Mouse (Mus musculus): Measurements from ENCODE around the gene Tigd4.
"Not testable (repeated sequence)": the region's sequence is repeated elsewhere in the genome, so short reads cannot be mapped to it uniquely, and the experiment has no call there.

The Tigd4 gene

DNA sequence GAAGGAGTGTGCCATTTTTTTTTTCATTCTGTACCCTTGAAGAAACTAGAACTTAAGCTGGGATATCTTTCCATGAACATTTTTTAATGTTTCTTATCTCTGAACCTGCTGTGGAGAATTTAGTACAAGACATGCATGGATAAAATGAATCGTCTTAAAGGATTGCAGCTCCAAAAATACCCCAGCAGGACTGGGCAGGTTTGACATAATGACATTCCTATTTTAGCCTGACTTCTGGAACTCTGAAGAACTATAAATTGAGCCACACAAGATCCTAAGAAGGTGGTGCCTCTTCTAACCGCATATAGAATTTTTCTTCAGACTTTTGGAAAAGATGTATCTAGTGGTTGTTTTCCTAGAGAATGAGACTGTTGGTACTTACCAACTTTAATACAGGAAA lies at the start of gene Tigd4:
Tigd4 (plus strand) TSS at position 301 of the 400 bp plus-strand sequence.
- no peak for DNase-seq

DNA sequence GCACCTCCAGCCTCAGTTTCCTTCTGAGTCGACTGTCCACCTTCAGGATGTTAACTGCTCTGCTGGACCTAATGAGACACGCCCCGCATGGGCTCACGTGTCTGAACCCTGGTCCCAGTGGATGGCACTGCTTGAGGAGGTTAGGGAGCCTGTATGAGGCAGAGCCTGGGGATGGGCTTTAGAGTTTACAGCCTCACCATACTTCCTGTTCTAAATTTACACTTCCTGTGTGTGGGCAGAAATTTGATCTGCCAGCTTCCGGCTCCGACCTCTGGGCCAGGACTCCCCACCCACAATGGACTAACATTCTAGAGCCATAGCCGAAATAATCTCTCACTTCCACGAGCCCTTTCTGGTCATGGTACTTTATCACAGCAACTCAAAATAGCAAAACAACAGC lies 46.2 kb upstream of the Tigd4 start:
- no peak for DNase-seq

DNA sequence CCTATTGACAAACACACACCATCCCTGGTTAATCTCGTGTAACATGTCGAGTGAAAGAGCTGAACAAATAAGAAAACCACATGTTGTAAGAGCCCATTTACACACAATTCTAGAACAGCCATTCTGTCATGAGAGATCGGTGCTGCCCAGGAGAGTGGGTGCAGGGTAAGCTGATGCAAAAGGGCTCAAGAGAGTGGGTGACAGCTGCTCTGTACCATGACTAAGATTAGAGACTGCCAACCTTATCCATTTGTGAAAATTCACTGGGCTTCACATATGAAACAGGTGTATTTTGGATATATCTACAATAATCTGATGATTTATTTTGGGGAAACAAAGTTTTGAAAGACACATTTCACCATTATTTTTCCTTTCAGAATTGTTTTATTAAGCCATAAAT lies 37.6 kb upstream of the Tigd4 start:
- DNase-seq = no peak

DNA sequence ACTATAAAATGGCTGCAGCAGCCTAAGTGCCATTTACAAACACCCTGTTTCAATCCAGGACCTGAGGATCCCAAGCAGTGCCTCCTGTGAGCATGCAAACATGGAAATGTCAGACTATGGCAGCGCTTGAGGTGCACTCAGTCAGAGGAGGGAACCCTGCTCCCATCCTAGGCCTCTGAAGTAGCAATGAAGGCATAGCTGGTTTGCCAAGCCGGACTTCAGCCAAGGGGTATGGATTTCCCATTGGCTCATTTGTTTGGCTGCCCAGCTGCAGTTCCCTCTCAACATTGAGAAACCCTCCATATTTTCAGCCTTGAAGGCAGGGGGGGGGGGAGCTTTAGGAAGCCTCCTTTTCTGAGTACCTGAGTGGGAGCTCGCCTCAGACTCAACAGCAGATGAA lies 35.1 kb upstream of the Tigd4 start:
- peak in 1 of 2 experiments; percentile 14 for DNase-seq

DNA sequence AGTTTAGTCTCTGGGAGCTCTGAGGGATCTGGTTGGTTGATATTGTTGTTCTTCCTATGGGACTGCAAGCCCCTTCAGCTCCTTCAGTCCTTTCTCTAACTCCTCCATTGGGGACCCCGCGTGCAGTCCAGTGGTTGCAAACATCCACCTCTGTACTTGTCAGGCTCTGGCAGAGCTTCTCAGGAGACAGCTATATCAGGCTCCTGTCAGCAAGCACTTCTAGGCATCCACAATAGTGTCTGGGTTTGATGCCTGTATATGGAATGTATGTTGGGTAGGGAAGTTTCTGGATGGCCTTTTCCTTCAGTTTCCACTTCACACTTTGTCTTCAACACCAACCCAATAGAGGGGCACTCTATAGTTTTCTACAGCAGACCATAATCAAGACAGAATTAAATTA lies 30.5 kb upstream of the Tigd4 start:
- DNase-seq = not testable (repeated sequence)

DNA sequence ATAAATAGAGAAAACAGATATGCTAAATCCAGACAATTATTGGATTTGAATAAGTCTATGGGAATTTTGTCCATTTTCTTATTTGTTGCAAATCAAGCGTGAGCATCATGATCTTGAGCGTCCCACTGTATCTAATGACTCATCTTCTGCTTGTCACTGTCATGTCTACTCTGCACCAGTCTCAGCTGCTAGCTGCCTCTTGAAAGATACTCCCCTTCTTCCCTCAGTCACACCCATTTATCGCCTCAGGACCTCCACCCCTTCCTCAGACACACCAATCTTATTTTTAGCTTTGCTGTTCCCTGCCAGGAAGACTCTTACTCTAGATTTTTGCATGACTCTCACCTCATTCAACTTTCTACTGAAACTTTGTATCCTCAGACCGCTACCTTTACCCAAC lies 30.0 kb upstream of the Tigd4 start:
- no peak for DNase-seq

DNA sequence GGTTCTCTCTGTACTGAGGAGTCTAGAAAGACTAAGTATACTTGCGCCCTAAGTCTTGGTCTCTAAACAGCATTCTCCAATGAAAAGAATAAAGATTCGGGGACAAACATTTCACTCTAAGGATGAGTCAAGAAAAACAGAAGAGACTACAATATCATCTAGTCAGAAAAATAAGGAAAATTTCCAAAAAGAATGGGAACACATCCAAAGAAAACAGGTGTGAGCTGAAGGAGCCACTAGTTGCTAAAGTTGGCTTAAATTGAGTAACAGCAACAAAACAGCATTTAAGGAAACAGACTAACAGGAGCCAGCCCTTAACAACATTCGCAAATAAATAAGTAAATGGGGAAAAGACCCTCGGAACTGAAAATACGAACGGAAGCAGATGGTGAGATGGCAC lies 24.8 kb upstream of the Tigd4 start:
- no peak for DNase-seq

DNA sequence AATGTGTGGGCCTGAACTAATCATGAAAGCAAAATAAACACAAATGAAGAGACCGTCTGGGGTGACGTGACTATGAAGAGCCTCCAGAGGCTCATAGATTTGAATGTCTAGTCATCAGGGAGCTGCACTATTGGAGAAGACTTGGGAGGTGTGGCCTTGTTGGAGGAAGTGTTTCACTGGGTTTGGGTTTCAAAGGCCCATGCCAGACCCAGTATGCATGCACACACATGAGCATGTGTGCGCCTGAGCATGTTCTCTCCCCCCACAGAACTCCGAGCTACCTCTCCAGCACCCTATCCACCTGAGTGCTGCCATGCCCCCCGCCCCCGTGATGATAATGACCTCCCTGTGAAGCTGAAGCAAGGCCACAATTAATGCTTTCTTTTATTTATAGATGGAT lies 23.8 kb upstream of the Tigd4 start:
- DNase-seq = no peak

DNA sequence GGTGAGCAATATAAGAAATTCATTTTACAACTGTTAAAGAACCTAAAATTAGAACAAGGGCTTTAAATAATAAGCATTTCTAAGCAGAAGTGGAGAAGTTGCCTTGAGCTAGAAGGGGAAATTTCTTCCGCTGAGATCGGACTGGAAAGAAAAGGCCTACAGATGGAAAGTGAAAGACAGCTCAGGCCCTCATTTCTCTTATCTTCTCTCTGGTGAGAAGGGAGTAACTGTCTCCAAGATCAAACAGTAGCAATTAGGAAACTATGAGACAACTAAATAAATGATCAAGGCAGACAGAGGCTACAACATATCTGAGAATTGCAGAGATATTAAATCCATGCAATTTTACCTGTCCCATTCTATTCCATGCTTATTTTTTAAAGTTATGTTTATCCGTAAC lies 22.9 kb upstream of the Tigd4 start:
- no peak for DNase-seq

DNA sequence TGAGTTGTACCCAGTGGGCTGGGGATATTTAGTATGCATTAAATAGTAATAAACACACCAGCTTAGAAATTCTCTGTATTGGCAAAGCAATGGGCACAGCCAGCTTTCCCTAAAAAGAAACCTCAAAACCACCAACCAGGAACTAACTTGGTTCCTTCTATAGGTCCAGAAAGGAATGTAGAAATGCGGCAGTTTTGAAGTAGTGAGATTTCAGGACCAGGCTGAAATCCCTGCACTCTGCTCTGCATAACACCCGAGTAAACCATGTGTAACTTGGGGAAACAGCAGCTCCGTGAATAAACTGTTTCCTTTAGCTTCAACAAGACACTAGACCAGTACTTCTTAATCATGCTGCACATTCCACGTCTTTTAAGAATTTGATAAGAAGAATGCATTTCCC lies 12.7 kb upstream of the Tigd4 start:
- DNase-seq = no peak

DNA sequence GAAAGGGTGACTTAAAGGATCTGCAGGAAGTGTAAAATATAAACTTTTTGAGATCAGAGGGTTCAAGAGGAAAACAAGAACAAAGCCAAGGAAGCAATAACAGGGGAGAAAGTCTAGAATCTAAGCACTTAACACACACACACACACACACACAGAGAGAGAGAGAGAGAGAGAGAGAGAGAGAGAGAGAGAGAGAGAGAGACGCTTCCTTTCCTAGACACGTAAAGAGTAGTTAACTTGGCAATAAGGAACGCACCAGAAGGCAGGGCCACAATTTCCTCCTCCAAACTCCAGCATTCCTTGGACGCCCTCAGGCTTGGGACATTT lies 11.7 kb upstream of the Tigd4 start:
- no peak for DNase-seq

DNA sequence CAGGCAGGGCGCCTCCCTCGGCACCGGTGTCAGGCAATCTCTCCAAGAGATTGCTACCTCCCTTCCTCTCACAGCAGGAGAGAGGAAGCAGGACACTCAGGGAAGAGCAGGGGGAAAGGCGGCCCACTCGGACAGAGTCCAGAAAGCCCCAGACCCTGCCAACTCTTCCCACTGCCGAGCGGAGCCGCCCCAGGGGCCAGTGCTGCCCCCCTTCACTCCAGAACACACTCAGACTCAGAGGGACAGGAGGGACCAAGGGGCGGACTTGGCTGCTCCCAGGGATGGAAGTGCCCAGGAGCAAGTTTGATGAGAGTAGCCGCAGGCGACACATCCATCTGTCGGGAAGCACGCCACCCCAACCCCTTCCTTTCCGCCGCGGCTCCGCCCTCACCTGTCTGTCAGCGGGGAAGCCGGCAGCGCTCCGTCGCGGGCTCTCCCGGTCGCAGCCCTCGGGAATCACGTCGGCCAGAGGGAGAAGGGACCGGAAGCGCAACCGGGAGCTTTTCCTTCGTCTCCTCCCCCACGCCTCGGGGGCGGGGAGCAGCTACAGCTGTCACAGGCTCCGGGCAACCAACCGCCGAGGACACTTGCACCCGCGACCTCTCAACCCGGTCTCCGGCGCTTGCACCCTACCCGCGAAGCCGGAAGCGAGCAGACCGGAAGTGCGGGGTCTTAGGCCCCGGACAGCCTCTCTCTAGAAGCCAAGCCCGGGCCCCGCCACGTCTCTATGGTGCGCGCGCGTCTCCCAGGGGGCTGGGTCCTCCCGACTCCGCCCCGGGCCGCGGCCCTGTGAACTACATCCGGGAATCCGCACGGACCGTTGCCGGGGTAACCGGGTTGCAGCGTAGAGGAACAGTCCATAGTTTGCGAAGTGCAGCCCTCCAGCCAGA lies 11.1 kb upstream of the Tigd4 start, which contains the start of gene Arfip1:
Arfip1 (minus strand) TSS at position 603 of the 890 bp plus-strand sequence.
- DNase-seq = peak; percentile 98

DNA sequence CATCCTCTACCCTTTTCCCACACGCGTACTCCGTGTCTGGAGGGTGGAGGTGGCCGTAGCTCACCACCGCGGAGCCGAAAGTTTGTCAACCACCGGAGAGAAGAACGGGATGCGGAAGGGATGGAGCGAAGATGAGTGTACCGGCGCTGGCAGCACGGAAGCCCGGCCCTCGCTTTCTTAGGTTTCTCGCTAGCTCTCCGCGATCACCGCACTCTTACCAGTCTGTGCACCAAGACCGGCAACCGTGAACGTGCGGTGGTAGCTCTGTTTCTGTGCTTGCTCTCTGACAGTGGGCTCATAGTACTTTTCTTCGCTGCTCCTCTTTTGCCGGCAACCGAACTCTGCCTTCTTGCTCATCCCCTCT lies 10.5 kb upstream of the Tigd4 start:
- no peak for DNase-seq

DNA sequence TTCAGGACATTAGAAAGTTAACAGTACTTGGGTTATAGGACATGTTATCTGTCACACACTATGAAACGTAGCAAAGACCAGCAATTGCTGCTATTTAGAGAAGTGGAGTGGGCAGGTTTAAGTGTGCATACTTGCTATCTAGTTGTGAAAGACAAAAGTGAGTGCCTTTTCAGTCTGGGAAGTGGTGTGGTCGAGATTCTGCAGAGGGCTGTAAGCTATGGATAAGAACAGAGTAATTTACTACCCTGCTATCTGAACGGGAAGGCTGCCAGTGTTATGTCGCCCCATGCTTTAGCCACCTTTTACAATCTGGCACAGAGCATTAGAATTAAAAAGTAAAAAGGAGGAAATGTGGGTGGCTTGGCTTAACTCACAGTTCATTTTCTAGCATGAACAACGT lies 6.6 kb upstream of the Tigd4 start:
- DNase-seq = no peak

DNA sequence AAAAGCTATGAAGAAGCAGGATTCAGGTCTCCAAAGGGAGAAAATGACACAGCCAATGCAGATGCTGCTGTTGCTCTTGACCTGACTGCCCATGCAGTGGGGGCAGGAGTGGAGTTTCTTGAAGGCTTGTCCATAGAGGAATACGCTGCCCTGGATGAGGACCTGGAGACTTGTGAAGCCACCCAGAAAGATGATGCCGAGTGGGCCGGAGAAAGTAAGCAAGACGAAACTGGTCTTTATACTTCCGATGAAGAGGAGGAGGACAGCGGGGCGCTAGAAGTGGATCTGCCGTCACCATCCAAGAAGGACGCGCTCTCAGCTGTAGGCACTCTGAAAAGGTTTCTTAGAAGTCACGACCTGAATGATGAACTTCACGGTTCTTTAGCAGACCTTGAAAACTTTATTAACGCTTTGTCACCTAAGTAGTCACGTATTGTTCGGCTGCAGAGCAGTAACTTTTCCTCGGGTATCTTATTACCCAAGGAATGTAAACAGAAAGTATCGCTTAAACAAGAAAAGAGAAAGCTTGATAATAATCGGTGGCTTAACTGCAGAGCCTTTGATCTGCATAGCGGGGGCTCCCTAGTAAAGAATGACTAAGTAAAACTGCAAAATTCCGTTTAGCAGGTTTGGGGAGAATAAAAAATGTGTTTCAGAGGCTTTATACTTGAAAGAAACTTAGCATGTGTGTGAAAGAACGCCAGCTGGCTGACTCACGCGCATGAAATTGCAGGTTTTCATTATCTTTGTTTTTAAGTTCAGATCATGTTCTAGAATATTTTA lies 1.7 kb downstream of the Tigd4 start:
- DNase-seq = no peak

DNA sequence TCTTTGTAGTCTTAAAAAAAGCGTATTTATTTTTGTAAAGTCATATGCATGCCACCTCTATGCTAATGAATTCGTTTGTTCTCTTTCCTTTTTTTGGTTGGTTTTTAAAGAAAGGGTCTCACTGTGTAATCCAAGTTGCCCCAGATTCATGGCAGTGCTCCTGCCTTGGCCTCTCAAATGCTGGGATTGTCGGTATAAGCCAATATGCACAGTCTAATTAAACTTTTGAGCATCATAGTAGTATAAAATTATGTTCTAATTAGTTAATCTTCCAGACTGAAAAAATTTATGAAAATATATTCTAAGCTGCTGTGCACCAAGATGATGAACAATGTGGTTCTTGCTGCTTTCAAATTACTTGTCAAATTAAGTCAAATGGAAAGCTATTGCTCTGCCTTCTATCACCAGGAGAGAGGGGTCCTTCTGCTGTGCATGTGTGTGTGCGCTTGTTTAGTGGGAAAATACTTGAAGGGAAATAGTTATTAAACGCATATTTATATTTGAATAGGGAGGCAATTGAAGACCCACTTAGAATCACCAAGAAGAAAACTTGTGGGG lies 2.4 kb downstream of the Tigd4 start:
- no peak for DNase-seq

DNA sequence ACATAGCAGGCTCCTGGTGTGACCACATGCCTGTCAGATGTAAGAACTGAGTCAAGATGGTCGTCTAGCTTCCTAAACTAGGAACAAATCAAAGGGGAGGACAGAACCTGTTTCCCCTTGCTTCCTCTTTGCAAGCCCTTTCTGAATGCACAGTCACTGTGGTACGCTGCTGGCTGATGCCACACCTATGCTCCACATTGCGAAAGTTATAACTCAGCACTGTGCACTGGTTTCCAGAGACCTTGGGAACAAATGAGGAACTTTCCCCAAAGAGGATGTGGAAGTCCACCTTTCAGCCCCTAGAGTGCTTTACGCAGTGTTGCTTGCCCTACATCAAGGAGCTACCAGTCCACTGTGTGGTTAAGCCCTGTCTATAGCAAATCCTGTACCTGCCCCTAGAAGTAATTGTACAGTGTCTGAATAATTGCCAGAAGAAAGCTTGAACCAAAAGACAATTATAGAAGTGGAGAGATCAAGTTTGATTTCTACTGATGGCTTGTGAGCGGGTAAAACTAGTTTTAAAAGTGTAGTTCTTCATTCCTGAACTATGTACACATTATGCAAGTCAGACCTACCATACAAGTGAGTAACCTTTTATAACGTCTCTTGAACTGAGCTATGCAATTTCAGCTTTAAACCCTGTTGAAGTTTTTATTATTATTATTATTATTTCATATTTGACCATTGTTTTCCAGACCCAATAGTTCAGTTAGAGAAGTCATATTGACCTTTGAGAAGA lies 4.8 kb downstream of the Tigd4 start:
- no peak for DNase-seq

DNA sequence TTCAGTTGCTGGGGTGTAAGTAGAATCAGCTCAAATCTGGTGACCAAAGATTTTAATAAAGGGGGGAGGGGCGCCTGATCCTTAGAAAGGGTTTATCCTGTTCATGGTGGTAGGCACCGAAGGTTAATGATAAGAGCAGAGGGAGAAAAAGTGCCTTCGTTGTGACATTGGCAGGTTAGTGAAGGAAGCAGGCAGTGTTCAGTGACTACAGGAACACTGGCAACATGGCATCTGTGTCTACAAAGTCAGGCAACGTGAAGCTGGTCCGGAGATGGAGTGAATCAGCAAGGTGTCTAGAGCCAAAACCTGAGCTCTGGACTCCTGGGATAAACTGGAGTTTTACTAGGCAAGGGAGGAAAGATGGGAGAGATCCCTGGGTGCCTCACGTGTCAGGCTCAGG lies 5.4 kb downstream of the Tigd4 start:
- no peak for DNase-seq

DNA sequence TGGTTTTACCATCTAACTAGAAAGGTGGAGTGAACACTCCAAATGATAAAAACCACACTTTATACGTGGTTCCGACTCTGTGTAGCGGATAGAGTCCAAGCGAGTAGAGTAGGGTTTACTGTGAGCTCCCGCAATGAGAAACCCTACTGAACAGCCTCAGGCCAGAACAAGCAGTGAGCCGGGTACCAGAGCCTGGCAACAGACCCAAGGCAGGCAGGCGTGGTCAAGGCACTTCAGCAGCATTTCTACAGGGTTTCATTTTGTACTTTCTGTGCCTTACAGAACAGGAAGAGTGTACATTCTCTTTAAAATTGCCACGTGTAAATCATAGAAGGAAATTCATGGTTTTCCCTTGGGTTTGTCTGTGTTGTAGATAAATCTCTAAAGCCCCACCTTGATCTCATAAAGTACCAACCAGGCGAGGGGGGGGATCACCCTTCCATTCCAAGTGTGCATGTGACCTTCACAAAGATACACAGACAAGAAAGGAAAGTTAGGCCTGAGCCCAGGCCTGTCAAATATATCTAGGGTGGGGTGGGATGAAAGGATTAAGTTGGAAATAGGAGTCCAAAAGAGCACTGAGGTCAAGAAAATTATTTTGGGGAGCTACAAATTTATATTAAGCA lies 8.6 kb downstream of the Tigd4 start:
- DNase-seq = no peak

DNA sequence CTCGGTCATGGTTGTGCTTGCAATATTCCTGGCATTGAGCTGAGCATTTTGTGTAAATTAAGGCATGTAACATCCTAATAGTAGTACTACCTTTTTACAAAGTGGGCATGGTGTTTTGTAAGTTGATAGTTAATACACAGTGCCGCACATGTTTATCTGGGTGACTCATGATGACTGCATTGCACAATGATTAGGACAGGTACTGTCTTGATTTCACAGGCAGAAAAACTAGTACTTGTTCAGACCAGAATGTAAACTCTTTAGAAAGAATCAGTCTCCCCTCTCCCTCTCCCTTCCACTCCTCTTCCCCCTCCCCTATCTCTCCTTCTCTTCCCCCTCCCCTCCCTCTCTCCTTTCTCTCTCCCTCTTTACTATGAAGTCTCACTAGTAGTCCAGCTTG lies 9.4 kb downstream of the Tigd4 start:
- no peak for DNase-seq

DNA sequence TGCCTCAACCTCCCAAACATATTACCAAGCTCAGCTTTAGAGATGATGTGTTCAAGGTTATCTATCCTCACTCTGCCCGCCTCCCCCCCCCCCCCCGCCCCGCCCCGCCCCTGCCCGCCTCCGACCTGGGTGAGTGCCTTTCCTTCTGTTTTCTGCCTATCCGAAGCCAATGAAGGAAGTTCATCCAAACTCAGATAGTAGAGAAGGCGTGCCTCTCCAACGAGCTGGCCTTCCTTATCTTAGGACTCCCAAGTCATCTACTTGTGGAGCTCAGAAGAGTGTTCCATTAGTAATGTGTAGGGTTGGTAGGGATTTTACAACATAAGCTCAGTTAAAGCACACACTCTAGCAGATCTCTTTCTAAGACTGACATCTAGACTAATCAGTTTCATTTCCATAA lies 9.8 kb downstream of the Tigd4 start:
- DNase-seq = no peak

DNA sequence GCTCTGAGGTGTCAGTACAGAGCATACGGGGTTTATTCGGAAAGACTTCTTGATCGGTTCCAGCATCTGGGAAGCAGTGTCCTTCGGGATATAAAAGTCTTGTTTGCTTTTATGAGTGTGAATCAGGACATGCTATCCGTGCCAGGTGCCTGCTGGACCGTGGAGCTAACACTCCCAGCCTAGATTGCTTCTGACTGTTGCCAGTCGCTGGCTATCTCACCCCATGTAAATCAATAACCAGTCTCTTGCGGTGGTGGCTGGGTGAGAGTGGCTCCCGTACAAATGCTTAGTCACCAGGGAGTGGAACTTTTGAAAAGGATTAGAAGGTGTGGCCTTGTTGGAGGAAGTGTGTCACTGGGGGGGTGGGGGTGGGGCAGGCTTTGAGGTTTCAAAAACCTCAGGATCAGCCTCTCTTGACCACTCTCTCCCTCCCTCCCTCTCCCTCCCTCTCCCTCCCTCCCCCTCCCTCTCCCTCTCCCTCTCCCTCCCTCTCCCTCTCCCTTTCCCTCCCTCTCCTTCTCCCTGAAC lies 16.9 kb downstream of the Tigd4 start:
- no peak for DNase-seq
